Mouse (Mus musculus) lung, postnatal 10 days (tissue): Measurements from ENCODE around the gene Crispld2.

Experiments used
- DNase-seq: peaks from one replicate; pipeline ENCODE4 v3.0.0; 2021

Gene Crispld2

GRCm38 (mm10) chr8:120072259-120072658 lies 80.0 kb downstream of the Crispld2 start:
- no peak for DNase-seq

GRCm38 (mm10) chr8:120072827-120073226 lies 80.6 kb downstream of the Crispld2 start:
- DNase-seq: no peak

- DNase-seq: no peak
Measured at GRCm38 (mm10) chr8:120074516-120074915, 82.3 kb downstream of the Crispld2 start.

GRCm38 (mm10) chr8:120075347-120075746 lies 83.1 kb downstream of the Crispld2 start:
- no peak for DNase-seq

- peak; percentile 84 for DNase-seq
Measured at GRCm38 (mm10) chr8:120078080-120078479, 85.8 kb downstream of the Crispld2 start.

- no peak for DNase-seq
Measured at GRCm38 (mm10) chr8:120079361-120079760, 87.1 kb downstream of the Crispld2 start.

GRCm38 (mm10) chr8:120083261-120083660 lies 91.0 kb downstream of the Crispld2 start:
- no peak for DNase-seq

GRCm38 (mm10) chr8:120084783-120085182 lies 92.5 kb downstream of the Crispld2 start:
- DNase-seq: no peak

GRCm38 (mm10) chr8:120089511-120089910 lies 97.3 kb downstream of the Crispld2 start:
- no peak for DNase-seq

GRCm38 (mm10) chr8:120091032-120091431 lies 98.8 kb downstream of the Crispld2 start:
- no peak for DNase-seq

- no peak for DNase-seq
Measured at GRCm38 (mm10) chr8:120093103-120093502, 100.9 kb downstream of the Crispld2 start.

GRCm38 (mm10) chr8:120094801-120095200 lies 102.6 kb downstream of the Crispld2 start:
- DNase-seq: no peak

GRCm38 (mm10) chr8:120096486-120096885 lies 104.2 kb downstream of the Crispld2 start:
- DNase-seq: no peak

- DNase-seq: no peak
Measured at GRCm38 (mm10) chr8:120100388-120101067, 108.3 kb downstream of the Crispld2 start.

- DNase-seq: peak; percentile 88
Measured at GRCm38 (mm10) chr8:120101068-120101972, 109.1 kb downstream of the Crispld2 start, which contains the start of gene Zdhhc7. Zdhhc7 (minus strand) TSS chr8:120101482.
